Mouse (Mus musculus) forebrain, embryonic 11.5 days (tissue): ENCODE data around the gene Gm5152. TPM values are rescaled to one million over a fixed set of nuclear protein-coding genes. Genes with fewer than 3 reads are reported as not detected.
"Not testable (repeated sequence)": the region's sequence is repeated elsewhere in the genome, so short reads cannot be mapped to it uniquely, and the experiment has no call there.

Experiments used
- ATAC-seq: fragments of 200-750 bp; cut with Nextera tagmentation; replicated peaks from 2 replicates; pipeline ENCODE4 v1.8.0; 2017; ENCODE audit warnings: moderate TSS enrichment; ENCODE audit not compliant: low FRiP score
- DNase-seq: peaks from one replicate; pipeline ENCODE4 v3.0.0-alpha.2; 2017; ENCODE audit warnings: low spot score
- H3K27ac ChIP-seq: fragments of 300-500 bp; sonication (generic); 2 replicates; pipeline ENCODE4 v1.5.1; 2014; ENCODE audit warnings: low read depth, low read length
- H3K27me3 ChIP-seq: fragments of 300-500 bp; sonication (generic); 2 replicates; pipeline ENCODE4 v1.6.1; 2014; ENCODE audit warnings: mild to moderate bottlenecking, low read length, mixed read lengths; ENCODE audit not compliant: control insufficient read depth, insufficient read depth
- H3K36me3 ChIP-seq: fragments of 300-500 bp; sonication (generic); 2 replicates; pipeline ENCODE4 v1.6.1; 2014; ENCODE audit warnings: mild to moderate bottlenecking, low read length, moderate library complexity, mixed read lengths; ENCODE audit not compliant: control insufficient read depth, insufficient read depth
- H3K4me1 ChIP-seq: fragments of 300-500 bp; sonication (generic); replicated peaks from 2 replicates; pipeline ENCODE4 v1.6.1; 2014; ENCODE audit warnings: low read length, mixed read lengths; ENCODE audit not compliant: control insufficient read depth, insufficient read depth
- H3K4me2 ChIP-seq: fragments of 300-500 bp; sonication (generic); 2 replicates; pipeline ENCODE4 v1.6.1; 2014; ENCODE audit warnings: low read depth, mild to moderate bottlenecking, low read length, moderate library complexity, mixed read lengths; ENCODE audit not compliant: severe bottlenecking
- H3K4me3 ChIP-seq: fragments of 300-500 bp; sonication (generic); 2 replicates; pipeline ENCODE4 v1.5.1; 2014; ENCODE audit warnings: low read depth, low read length
- H3K9ac ChIP-seq: fragments of 300-500 bp; sonication (generic); 2 replicates; pipeline ENCODE4 v1.6.1; 2014; ENCODE audit warnings: low read length
- H3K9me3 ChIP-seq: fragments of 300-500 bp; sonication (generic); 2 replicates; pipeline ENCODE4 v1.6.1; 2016; ENCODE audit warnings: low read length, mixed read lengths; ENCODE audit not compliant: control insufficient read depth
- WGBS: fragments of 180-500 bp; shearing (Covaris S2); extraction: QIAGEN DNeasy Blood & Tissue Kit; methylation state at CpG from one replicate; pipeline ENCODE4 v1.1.7; 2014; 5-methylcytosine and 5-hydroxymethylcytosine counted together
- polyA plus RNA-seq: library from polyadenylated mRNA; unstranded; fragments of >200 nt; fragmentation: Nextera tagmentation; extraction: Ambion mirVana; gene quantifications from 2 replicates; pipeline ENCODE4 v1.2.1, GENCODE M21; 2014

Gm5152 gene
- not detected in 2 replicates for polyA plus RNA-seq

DNA sequence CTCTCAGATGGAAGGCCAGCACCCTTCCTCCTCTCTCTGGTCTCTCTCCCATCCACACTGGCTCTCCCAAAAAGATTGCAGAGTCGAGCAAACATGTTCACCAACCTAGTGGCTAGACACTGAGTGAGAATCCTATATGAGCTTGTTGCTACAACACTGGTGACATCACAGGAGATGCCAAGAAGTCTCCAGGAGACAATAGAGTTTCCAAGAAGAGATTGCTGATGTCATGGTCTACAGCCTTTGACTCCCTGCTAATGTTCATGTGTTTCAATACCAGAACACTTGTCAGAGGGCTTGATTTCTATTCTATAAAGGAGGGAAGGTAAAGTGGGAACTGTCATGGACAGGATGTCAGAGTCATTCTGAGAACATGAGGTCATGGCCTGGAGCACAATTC is at the start of gene Gm5152:
Gm5152 (minus strand) TSS at position 101 of the 400 bp plus-strand sequence.
- not testable (repeated sequence) for H3K27me3 ChIP-seq, H3K36me3 ChIP-seq, H3K4me1 ChIP-seq, H3K27ac ChIP-seq, H3K9me3 ChIP-seq, H3K4me2 ChIP-seq, ATAC-seq, H3K9ac ChIP-seq, DNase-seq, H3K4me3 ChIP-seq
- no CpG with 5 or more reads among the region's 1 CpGs for WGBS

DNA sequence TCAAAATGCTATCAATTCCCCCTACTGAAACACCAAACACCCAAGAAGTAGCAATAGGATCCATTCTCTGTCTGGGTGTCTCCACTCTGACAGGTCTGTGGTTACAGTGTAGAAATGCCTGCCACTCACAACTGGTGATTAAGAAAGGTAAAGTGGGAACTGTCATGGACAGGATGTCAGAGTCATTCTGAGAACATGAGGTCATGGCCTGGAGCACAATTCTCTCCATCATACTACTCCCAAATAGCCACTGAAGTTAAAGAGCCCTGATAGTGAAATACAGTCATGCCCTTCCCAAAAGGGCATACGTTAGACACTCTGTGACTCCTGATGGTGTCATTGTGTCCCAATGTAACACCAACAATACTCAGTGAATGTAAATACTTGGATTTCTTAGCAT is 8.4 kb upstream of the Gm5152 start:
- not testable (repeated sequence) for DNase-seq, H3K9ac ChIP-seq, H3K4me1 ChIP-seq, H3K4me2 ChIP-seq, H3K27ac ChIP-seq, H3K9me3 ChIP-seq, H3K27me3 ChIP-seq, ATAC-seq, H3K4me3 ChIP-seq, H3K36me3 ChIP-seq
- WGBS, result 77% methylated on average over 1 of the region's 1 CpGs

DNA sequence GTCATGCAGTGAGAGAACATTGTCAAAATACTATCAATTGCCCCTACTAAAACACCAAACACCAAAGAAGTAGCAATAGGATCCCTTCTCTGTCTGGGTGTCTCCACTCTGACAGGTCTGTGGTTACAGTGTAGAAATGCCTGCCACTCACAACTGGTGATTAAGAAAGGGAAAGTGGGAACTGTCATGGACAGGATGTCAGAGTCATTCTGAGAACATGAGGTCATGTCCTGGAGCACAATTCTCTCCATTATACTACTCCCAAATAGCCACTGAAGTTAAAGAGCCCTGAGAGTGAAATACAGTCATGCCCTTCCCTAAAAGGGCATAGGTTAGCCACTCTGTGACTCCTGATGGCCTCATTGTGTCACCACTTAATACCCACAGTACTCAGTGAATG is 556 bp downstream of the Gm5152 start:
- H3K9ac ChIP-seq, H3K4me3 ChIP-seq, H3K4me2 ChIP-seq, H3K27me3 ChIP-seq, H3K4me1 ChIP-seq, H3K36me3 ChIP-seq, DNase-seq, ATAC-seq, H3K9me3 ChIP-seq, H3K27ac ChIP-seq: not testable (repeated sequence)

DNA sequence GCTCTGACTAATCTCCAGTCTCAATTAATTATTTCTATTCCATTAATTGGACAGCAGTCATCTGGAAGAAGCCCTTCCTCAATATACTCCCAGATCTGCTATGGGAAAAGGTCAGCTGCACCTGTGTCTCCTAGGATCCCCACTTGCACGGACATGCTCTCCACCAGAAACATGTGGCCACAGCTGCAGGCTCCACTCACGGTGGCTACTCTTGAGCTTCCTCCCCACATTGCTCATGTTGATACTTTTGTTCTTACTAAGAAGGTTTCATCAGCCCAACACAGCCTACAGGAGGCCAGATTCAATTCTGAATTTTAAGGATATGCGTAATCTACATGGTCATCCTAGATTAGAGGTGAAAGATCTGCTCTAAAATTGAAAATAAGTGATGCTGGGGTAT is 5.9 kb downstream of the Gm5152 start:
- ATAC-seq, H3K9me3 ChIP-seq, H3K9ac ChIP-seq, H3K27me3 ChIP-seq, H3K4me1 ChIP-seq, H3K4me3 ChIP-seq, H3K36me3 ChIP-seq, H3K4me2 ChIP-seq, H3K27ac ChIP-seq, DNase-seq: not testable (repeated sequence)
- 86% methylated on average over 3 of the region's 3 CpGs for WGBS

DNA sequence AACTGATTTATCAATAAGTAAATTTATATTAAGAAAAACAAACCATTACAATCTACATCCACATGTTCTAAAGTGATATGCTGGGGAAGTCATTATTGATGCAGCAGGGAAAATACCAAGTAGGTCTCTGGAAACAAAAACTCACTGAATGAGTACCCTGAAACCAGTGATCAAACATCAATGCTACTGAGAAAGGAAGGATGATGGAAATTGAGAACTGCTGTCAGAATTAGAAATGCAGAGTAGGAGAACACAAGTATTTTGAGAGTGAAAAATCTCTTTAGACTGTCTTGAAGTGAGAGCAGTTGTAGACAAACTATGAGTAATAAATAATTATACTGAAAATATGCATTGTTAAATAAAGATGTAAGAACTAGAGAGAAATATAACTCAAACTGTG is 26.0 kb downstream of the Gm5152 start:
- no peak for ATAC-seq
- Histone ChIP-seq H3K27me3 (no peaks in the 10 kb centered on the region), H3K4me1 (no peaks in the 10 kb centered on the region), H3K27ac (no peak overlapping the region), H3K4me2 (no peak overlapping the region), H3K4me3 (no peak overlapping the region), H3K9ac (no peak overlapping the region), H3K36me3 (no peaks in the 10 kb centered on the region), H3K9me3 (no peaks in the 10 kb centered on the region)
- DNase-seq, result no peak

DNA sequence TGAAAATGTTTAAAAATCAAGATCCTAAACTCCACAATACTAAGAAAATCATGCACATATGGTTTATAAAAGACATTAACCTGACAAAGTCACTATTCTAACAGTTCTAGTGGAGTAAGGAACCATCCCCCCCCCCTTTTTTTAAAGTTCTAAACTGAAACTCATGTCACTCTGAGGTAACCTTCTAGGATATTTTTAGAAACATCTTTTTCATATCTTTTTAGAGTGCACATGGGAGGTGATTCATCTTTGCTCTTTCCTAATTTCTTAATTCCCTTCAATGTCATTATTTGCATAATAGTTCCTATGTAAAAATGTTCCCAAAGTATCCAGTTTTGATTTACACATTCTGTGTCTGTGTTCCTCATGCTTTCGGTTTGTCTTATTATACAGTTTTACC is 43.3 kb downstream of the Gm5152 start:
- Histone ChIP-seq H3K36me3 (no peaks in the 10 kb centered on the region), H3K4me3 (no peak overlapping the region), H3K9ac (no peak overlapping the region), H3K9me3 (no peaks in the 10 kb centered on the region), H3K4me1 (no peaks in the 10 kb centered on the region), H3K4me2 (no peak overlapping the region), H3K27ac (no peak overlapping the region), H3K27me3 (no peaks in the 10 kb centered on the region)
- no peak for ATAC-seq
- 96% methylated on average over 1 of the region's 1 CpGs for WGBS
- DNase-seq, result no peak

DNA sequence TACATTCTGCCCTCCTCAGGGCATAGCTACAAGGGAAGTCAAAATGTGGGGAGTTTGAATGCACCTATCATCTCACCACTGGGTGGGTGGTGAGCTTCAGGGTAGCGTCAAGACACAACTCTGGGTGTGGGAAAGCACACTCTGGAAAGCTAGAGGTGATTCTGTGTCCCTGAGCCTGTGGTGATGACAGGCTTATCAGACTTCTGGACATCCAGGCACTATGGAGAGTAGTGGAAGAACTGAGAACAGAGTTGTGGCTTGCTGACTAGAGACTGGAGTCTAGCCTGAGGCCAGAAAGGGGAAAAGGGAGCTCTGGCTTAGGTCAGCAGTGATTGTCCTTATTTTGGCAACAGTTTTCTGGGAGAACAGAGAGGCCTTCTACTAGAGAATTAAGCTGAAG is 49.4 kb downstream of the Gm5152 start:
- Histone ChIP-seq H3K4me3 (no peak overlapping the region), H3K36me3 (no peaks in the 10 kb centered on the region), H3K4me2 (no peak overlapping the region), H3K27ac (no peak overlapping the region), H3K9me3 (no peaks in the 10 kb centered on the region), H3K27me3 (no peaks in the 10 kb centered on the region), H3K4me1 (no peaks in the 10 kb centered on the region), H3K9ac (no peak overlapping the region)
- DNase-seq (no peak), ATAC-seq (no peak)
- WGBS, result 79% methylated on average over 1 of the region's 1 CpGs
